Mouse (Mus musculus) forebrain, postnatal 0 days (tissue): ENCODE measurements around the gene Fam107b. TPM values are rescaled to one million over a fixed set of nuclear protein-coding genes. Genes with fewer than 3 reads are reported as not detected.

Experiments
- ATAC-seq: fragments of 200-750 bp; cut with Nextera tagmentation; 2 replicates; pipeline ENCODE4 v1.8.0; 2017; ENCODE audit warnings: mild to moderate bottlenecking, moderate library complexity
- DNase-seq: peaks from one replicate; pipeline ENCODE4 v3.0.0-alpha.2; 2015
- H3K27ac ChIP-seq: fragments of 300-500 bp; sonication (generic); 2 replicates; pipeline ENCODE4 v1.5.1; 2014; ENCODE audit warnings: low read depth, mild to moderate bottlenecking, antibody characterized with exemption, low read length, moderate library complexity, mixed read lengths
- H3K27me3 ChIP-seq: fragments of 300-500 bp; sonication (generic); 2 replicates; pipeline ENCODE4 v1.6.1; 2014; ENCODE audit warnings: mild to moderate bottlenecking, low read length, mixed read lengths; ENCODE audit not compliant: insufficient read depth
- H3K36me3 ChIP-seq: fragments of 300-500 bp; sonication (generic); 2 replicates; pipeline ENCODE4 v1.6.1; 2014; ENCODE audit warnings: mild to moderate bottlenecking, moderate library complexity; ENCODE audit not compliant: insufficient read depth
- H3K4me1 ChIP-seq: fragments of 300-500 bp; sonication (generic); 2 replicates; pipeline ENCODE4 v1.6.1; 2014; ENCODE audit warnings: antibody characterized with exemption; ENCODE audit not compliant: insufficient read depth
- H3K4me2 ChIP-seq: fragments of 300-500 bp; sonication (generic); 2 replicates; pipeline ENCODE4 v1.6.1; 2014; ENCODE audit warnings: low read depth, mild to moderate bottlenecking, moderate library complexity
- H3K4me3 ChIP-seq: fragments of 300-500 bp; sonication (generic); 2 replicates; pipeline ENCODE4 v1.5.1; 2014; ENCODE audit warnings: low read depth, low read length, mixed read lengths
- H3K9ac ChIP-seq: fragments of 300-500 bp; sonication (generic); 2 replicates; pipeline ENCODE4 v1.6.1; 2014; ENCODE audit warnings: mild to moderate bottlenecking
- H3K9me3 ChIP-seq: fragments of 300-500 bp; sonication (generic); 2 replicates; pipeline ENCODE4 v1.6.1; 2016; ENCODE audit warnings: low read length
- CTCF ChIP-seq: sonication (generic); IDR thresholded peaks from 2 replicates; pipeline ENCODE4 v1.5.1; 2016; ENCODE audit warnings: antibody characterized with exemption, control low read depth, low read depth
- WGBS: fragments of 180-500 bp; shearing (Covaris S2); extraction: QIAGEN DNeasy Blood & Tissue Kit; methylation state at CpG from one replicate; pipeline ENCODE4 v1.1.7; 2014; 5-methylcytosine and 5-hydroxymethylcytosine counted together
- polyA plus RNA-seq: library from polyadenylated mRNA; unstranded; fragments of >200 nt; fragmentation: Nextera tagmentation; extraction: Ambion mirVana; gene quantifications from 2 replicates; pipeline ENCODE4 v1.2.1, GENCODE M21; 2015
- total RNA-seq: library from RNA; depleted of rRNA; stranded (reverse); fragments of >200 nt; gene quantifications from 2 replicates; pipeline ENCODE4 v1.2.3, GENCODE M21; 2014

Gene Fam107b
- total and polyA plus RNA-seq, 2 experiments from 2014 or later = 31.2 to 63.4 TPM

DNA sequence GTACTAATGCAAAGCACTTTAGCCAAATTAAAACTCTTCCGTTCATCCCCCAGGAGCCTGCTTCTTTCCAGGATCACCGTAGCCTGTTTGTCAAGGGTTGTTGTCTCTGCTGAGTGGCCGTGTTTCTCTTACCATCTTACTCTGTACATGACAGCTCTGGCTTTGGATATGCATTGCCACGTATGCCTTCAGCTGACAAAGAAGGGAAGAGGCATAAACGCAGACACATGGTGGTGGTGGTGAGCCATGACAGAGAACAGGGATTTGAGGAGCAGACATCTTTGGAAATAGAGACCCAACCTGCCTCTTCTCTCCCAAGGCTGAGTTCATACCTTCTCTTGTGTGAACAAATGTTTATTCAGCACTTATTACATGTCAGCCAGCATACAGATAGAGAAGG lies 226.3 kb downstream of the Fam107b start:
- ATAC-seq = no peak
- Histone ChIP-seq H3K4me3 (no peak overlapping the region), H3K27me3 (no peaks in the 10 kb centered on the region), H3K9me3 (no peaks in the 10 kb centered on the region), H3K9ac (no peak overlapping the region), H3K27ac (no peak overlapping the region), H3K4me1 (0 out of 2 replicates have a peak, but pooled peaks cover 4% of the 10 kb centered on the region), H3K36me3 (no peaks in the 10 kb centered on the region), H3K4me2 (no peak overlapping the region)
- TF ChIP-seq CTCF = peak; percentile 60
- 72% methylated on average over 5 of the region's 5 CpGs for WGBS
- DNase-seq = peak; percentile 35

GRCm38 (mm10) chr2:3799767-3800554 lies 229.7 kb downstream of the Fam107b start:
- Histone ChIP-seq H3K36me3 (no peaks in the 10 kb centered on the region), H3K4me3 (peak overlapping the region; percentile 27), H3K9ac (no peak overlapping the region), H3K4me1 (0 out of 2 replicates have a peak, but pooled peaks cover 4% of the 10 kb centered on the region), H3K4me2 (peak overlapping the region; percentile 55), H3K9me3 (no peaks in the 10 kb centered on the region), H3K27ac (no peak overlapping the region), H3K27me3 (no peaks in the 10 kb centered on the region)
- DNase-seq = peak; percentile 84
- ATAC-seq = peak; percentile 79
- TF ChIP-seq CTCF = peak; percentile 76
- WGBS = 9% methylated on average over 18 of the region's 18 CpGs

DNA sequence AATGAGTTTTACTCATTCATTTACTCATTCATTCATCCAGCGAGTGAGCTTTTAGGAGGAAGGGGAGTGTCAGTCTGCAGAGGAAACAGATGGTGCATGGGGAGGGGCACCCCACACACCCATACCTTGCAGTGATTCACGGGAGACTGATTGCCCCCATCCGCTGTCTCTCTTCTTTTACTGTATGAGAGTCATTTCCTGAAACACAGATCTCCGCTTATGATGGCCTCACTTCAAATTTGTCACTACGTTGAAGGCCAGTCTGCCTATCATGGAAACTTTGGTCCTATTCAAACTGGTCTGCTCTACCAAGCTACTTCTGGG lies 230.2 kb downstream of the Fam107b start:
- H3K4me1 ChIP-seq = 0 out of 2 replicates have a peak, but pooled peaks cover 4% of the 10 kb centered on the region
- WGBS = 58% methylated on average over 5 of the region's 5 CpGs
- no peak overlapping the region for H3K4me2 ChIP-seq
- no peak overlapping the region for H3K9ac ChIP-seq
- H3K27me3 ChIP-seq = no peaks in the 10 kb centered on the region
- no peak overlapping the region for H3K4me3 ChIP-seq
- no peaks in the 10 kb centered on the region for H3K9me3 ChIP-seq
- no peaks in the 10 kb centered on the region for H3K36me3 ChIP-seq
- TF ChIP-seq CTCF = no peak
- no peak for ATAC-seq
- no peak overlapping the region for H3K27ac ChIP-seq
- DNase-seq = no peak

DNA sequence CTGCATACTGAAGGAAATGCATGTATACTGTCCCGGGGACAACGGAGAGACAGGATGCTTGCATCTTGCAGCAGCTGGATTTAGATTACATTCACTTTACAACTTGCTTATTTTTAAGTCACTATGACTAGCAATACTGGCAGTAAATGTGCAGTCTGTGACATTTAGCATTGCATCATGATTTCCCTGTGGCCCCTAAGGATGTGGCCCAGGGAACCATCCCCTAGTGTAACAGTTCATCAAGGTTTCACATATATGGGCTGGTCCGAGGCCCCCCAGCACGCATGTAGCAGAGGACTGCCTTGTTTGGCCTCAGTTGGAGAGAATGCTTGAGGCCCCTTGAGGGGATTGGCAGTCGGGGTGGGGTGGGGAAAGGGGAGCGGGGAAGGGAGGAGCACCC lies 235.5 kb downstream of the Fam107b start:
- ATAC-seq (no peak), DNase-seq (no peak)
- WGBS = 65% methylated on average over 6 of the region's 6 CpGs
- no peaks in the 10 kb centered on the region for H3K36me3 ChIP-seq
- no peaks in the 10 kb centered on the region for H3K4me1 ChIP-seq
- H3K27ac ChIP-seq = no peak overlapping the region
- H3K27me3 ChIP-seq = no peaks in the 10 kb centered on the region
- no peak for TF ChIP-seq CTCF
- no peak overlapping the region for H3K9ac ChIP-seq
- H3K9me3 ChIP-seq = no peaks in the 10 kb centered on the region
- no peak overlapping the region for H3K4me2 ChIP-seq
- no peak overlapping the region for H3K4me3 ChIP-seq

DNA sequence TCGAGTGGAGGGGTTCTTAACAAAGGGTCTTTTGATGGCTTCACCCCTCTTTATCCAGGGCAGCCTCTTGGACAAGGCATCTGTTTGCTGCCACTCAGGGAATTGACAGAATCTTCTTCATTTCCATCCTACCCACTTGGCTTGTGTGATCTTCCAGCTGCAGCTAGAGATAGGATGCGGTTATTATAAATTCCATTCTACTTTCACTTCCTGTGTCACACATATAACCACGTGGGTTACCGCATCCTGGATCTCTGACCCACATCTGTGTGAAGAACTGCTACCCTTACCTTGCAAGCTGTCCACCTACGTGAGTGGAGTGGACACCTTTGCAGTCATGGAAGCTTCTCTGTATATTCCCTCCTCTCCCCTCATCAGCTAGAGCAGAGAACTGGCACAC lies 240.0 kb downstream of the Fam107b start:
- no peak overlapping the region for H3K4me3 ChIP-seq
- no peak for ATAC-seq
- TF ChIP-seq CTCF = no peak
- no peak overlapping the region for H3K27ac ChIP-seq
- 77% methylated on average over 5 of the region's 5 CpGs for WGBS
- H3K9ac ChIP-seq = no peak overlapping the region
- no peaks in the 10 kb centered on the region for H3K36me3 ChIP-seq
- H3K9me3 ChIP-seq = no peaks in the 10 kb centered on the region
- no peaks in the 10 kb centered on the region for H3K4me1 ChIP-seq
- H3K27me3 ChIP-seq = no peaks in the 10 kb centered on the region
- H3K4me2 ChIP-seq = no peak overlapping the region
- no peak for DNase-seq

DNA sequence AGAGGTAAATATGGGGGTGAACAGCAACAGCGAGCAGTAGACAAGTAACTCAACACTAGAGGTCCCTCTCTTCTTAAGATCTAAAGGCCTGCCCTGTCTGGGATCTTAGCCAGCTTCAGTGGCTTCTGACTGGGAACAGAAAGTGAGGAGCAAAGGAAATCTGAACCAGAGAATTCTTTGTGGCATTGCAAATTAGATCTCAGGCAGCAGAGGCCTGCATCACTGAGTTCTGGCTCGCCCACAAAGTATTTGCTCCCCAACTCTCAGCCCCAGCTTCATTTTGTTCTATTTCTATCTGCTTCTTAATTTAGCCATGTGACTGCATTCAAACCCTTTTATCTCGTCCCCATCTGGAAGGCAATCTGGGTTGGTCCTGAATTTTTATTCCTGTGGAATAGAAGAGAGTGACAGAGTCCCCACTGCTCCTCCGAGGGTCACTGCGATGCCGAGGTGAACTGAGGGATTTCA lies 245.9 kb downstream of the Fam107b start:
- H3K9me3 ChIP-seq = no peaks in the 10 kb centered on the region
- H3K27me3 ChIP-seq = no peaks in the 10 kb centered on the region
- TF ChIP-seq CTCF = peak; percentile 63
- peak; percentile 79 for ATAC-seq
- H3K4me3 ChIP-seq = no peak overlapping the region
- DNase-seq = peak; percentile 88
- no peak overlapping the region for H3K4me2 ChIP-seq
- H3K4me1 ChIP-seq = peaks cover 7% of the 10 kb centered on the region; the same call in 1 of the 2 replicates
- H3K9ac ChIP-seq = no peak overlapping the region; the same call in 1 of the 2 replicates
- peak overlapping the region; percentile 84 for H3K27ac ChIP-seq
- WGBS = 28% methylated on average over 6 of the region's 6 CpGs
- no peaks in the 10 kb centered on the region for H3K36me3 ChIP-seq

DNA sequence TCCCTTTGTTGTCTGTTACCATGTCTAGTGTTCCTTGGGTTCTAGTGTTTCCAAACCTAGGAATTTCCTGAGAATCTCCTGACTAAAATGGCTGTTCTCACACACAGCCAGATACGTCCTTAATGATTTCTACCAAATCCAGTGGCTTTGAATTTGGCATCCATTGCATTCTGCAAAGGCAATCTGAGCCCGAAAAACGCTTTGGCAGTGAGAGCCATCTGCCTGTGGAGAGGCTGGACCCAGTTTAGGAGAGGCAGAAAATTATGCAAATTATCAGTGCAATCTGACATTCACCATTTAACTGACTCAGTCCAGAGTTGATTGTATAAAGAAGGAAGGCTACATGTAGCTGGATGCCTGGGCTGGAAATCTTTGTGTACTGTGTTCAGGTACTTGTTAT lies 247.3 kb downstream of the Fam107b start:
- Histone ChIP-seq H3K4me2 (no peak overlapping the region), H3K27ac (peak overlapping the region; percentile 84; the same call in 1 of the 2 replicates), H3K36me3 (no peaks in the 10 kb centered on the region), H3K9ac (no peak overlapping the region), H3K4me1 (peaks cover 7% of the 10 kb centered on the region; the same call in 1 of the 2 replicates), H3K27me3 (no peaks in the 10 kb centered on the region), H3K9me3 (no peaks in the 10 kb centered on the region), H3K4me3 (no peak overlapping the region)
- no peak for TF ChIP-seq CTCF
- DNase-seq (peak; percentile 53), ATAC-seq (no peak)
- 35% methylated on average over 3 of the region's 3 CpGs for WGBS
